Mouse (Mus musculus) embryonic fibroblast, embryonic 13.5 days (primary cell): ENCODE results near the gene Pptc7. TPM values are rescaled to one million over a fixed set of nuclear protein-coding genes. Genes with fewer than 3 reads are reported as not detected.
A peak's percentile ranks its signal among the peaks of the same experiment; 100 is the strongest.

Source experiments
- H3K27ac ChIP-seq: 2 replicates; pipeline ENCODE4 v1.5.1; 2012; ENCODE audit warnings: low read length, control low read depth, inconsistent platforms; ENCODE audit not compliant: insufficient read depth
- H3K4me1 ChIP-seq: 2 replicates; pipeline ENCODE4 v1.6.1; 2011; ENCODE audit warnings: low read length; ENCODE audit not compliant: control insufficient read depth, insufficient read depth
- H3K4me3 ChIP-seq: 2 replicates; pipeline ENCODE4 v1.5.1; 2011; ENCODE audit warnings: mild to moderate bottlenecking, control low read depth, low read length; ENCODE audit not compliant: insufficient read depth
- CTCF ChIP-seq: IDR thresholded peaks from 2 replicates; pipeline ENCODE4 v1.5.1; 2011; ENCODE audit warnings: mild to moderate bottlenecking, control low read depth, low read length, moderate library complexity, borderline replicate concordance; ENCODE audit not compliant: insufficient read depth
- POLR2A ChIP-seq: IDR thresholded peaks from 2 replicates; pipeline ENCODE4 v1.6.1; 2011; ENCODE audit warnings: low read depth, mild to moderate bottlenecking, control low read depth, low read length, moderate library complexity
- polyA plus RNA-seq: library from polyadenylated mRNA; stranded (reverse); fragments of >200 nt; gene quantifications from 2 replicates; pipeline ENCODE4 v1.2.4, GENCODE M21; 2011; ENCODE audit warnings: low read depth; ENCODE audit not compliant: missing spikeins, insufficient read length

Pptc7 gene
- polyA plus RNA-seq, result 15.6 and 15.9 TPM in 2 replicates

GRCm38 (mm10) chr5:122284183-122285028 is at the start of gene Pptc7:
TSS of gene Pptc7 (plus strand) at chr5:122284365.
- TF ChIP-seq CTCF (no peak), POLR2A (peak; percentile 55)
- H3K4me3 ChIP-seq, result peak within 1 kb of the TSS; percentile 81
- peaks cover 15% of the 10 kb centered on the region for H3K4me1 ChIP-seq
- no peak within 1 kb of the TSS for H3K27ac ChIP-seq

GRCm38 (mm10) chr5:122235196-122235836 is 48.8 kb upstream of the Pptc7 start:
- no peak overlapping the region for H3K4me3 ChIP-seq
- no peaks in the 10 kb centered on the region for H3K4me1 ChIP-seq
- H3K27ac ChIP-seq, result no peak overlapping the region
- TF ChIP-seq CTCF (no peak), POLR2A (no peak)

GRCm38 (mm10) chr5:122237200-122237599 is 47.0 kb upstream of the Pptc7 start:
- no peaks in the 10 kb centered on the region for H3K4me1 ChIP-seq
- H3K4me3 ChIP-seq, result no peak overlapping the region
- no peak overlapping the region for H3K27ac ChIP-seq

GRCm38 (mm10) chr5:122239618-122240017 is 44.5 kb upstream of the Pptc7 start:
- Histone ChIP-seq H3K4me3 (no peak overlapping the region), H3K4me1 (no peaks in the 10 kb centered on the region), H3K27ac (no peak overlapping the region)
- no peak for TF ChIP-seq POLR2A
- TF ChIP-seq CTCF, result no peak

More at GRCm38 (mm10) chr5:122237200-122237599, 47.0 kb upstream of the Pptc7 start:
- TF ChIP-seq CTCF (no peak), POLR2A (no peak)

- Histone ChIP-seq H3K4me1 (no peaks in the 10 kb centered on the region), H3K4me3 (no peak overlapping the region), H3K27ac (no peak overlapping the region)
- TF ChIP-seq POLR2A (no peak), CTCF (no peak)
Observed at GRCm38 (mm10) chr5:122240521-122240920, 43.6 kb upstream of the Pptc7 start.

- H3K27ac ChIP-seq, result no peak overlapping the region
- TF ChIP-seq CTCF (no peak), POLR2A (no peak)
- no peaks in the 10 kb centered on the region for H3K4me1 ChIP-seq
- no peak overlapping the region for H3K4me3 ChIP-seq
Observed at GRCm38 (mm10) chr5:122240989-122241388, 43.2 kb upstream of the Pptc7 start.

- TF ChIP-seq POLR2A (no peak), CTCF (no peak)
- H3K4me1 ChIP-seq, result no peaks in the 10 kb centered on the region
- H3K27ac ChIP-seq, result no peak overlapping the region
- H3K4me3 ChIP-seq, result no peak overlapping the region
Observed at GRCm38 (mm10) chr5:122242521-122243123, 41.5 kb upstream of the Pptc7 start.

GRCm38 (mm10) chr5:122243781-122244523 is 40.2 kb upstream of the Pptc7 start:
- Histone ChIP-seq H3K4me3 (no peak overlapping the region), H3K4me1 (no peaks in the 10 kb centered on the region), H3K27ac (no peak overlapping the region)
- TF ChIP-seq CTCF, result no peak
- TF ChIP-seq POLR2A, result no peak

- TF ChIP-seq CTCF (no peak), POLR2A (no peak)
- H3K4me1 ChIP-seq, result no peaks in the 10 kb centered on the region
- H3K4me3 ChIP-seq, result no peak overlapping the region
- H3K27ac ChIP-seq, result no peak overlapping the region
Observed at GRCm38 (mm10) chr5:122245186-122245585, 39.0 kb upstream of the Pptc7 start.
